Mouse (Mus musculus) myocyte (in vitro differentiated cells): ENCODE results near the gene Ednrb.

Experiments used
- CEBPB ChIP-seq: IDR thresholded peaks from 2 replicates; pipeline ENCODE4 v1.6.1; 2011; ENCODE audit warnings: mild to moderate bottlenecking, moderate library complexity; ENCODE audit not compliant: poor library complexity, insufficient read depth, severe bottlenecking
- POLR2A ChIP-seq: IDR thresholded peaks from one replicate; pipeline ENCODE4 v1.6.1; 2011; ENCODE audit warnings: low read depth, mild to moderate bottlenecking, control low read depth, moderate library complexity; ENCODE audit not compliant: insufficient read length
- TCF12 ChIP-seq: IDR thresholded peaks from one replicate; pipeline ENCODE4 v1.6.1; 2011; ENCODE audit warnings: mild to moderate bottlenecking, control low read depth; ENCODE audit not compliant: poor library complexity, insufficient read depth, severe bottlenecking

- TF ChIP-seq POLR2A (no peak), TCF12 (no peak), CEBPB (no peak)
Measured at GRCm38 (mm10) chr14:103840436-103840835, 3.8 kb downstream of the Ednrb start.
